Mouse (Mus musculus): ENCODE results near the gene Sash1. TPM values are rescaled to one million over a fixed set of nuclear protein-coding genes. Genes with fewer than 3 reads are reported as not detected.

Sash1 gene
- polyA plus RNA-seq, 1 experiment from 2014 or later = 6.5 TPM

DNA sequence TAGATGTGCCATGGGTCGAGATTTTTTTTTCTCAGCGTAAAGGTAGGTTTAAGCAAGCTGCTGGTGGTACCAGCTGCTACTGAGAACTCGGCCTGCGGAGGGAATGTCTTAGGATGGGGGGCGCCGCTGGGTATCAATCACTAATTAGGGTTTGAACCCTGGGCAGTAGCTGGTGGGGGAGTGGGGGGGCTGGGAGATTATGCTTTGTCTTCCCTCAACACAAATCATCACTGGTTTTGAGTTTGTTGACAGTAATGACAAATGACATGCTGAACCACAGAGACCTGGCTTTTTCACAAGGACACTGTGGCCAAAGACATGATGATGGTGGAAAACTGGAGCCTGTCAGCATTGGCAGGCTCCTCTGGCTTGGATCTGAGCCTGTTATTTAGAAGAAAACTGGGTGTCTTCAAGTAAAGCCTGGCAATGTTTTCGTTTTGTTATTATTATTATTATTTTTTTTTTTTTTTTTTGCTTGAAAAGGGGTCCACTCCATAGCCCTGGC is 191.8 kb downstream of the Sash1 start:
- Histone ChIP-seq H3K9me3 (no peaks in the 10 kb centered on the region), H3K27me3 (no peaks in the 10 kb centered on the region), H3K4me2 (replicated peaks) (no peak overlapping the region), H3K27ac (no peak overlapping the region), H3K4me1 (no peaks in the 10 kb centered on the region), H3K4me3 (no peak overlapping the region), H3K9ac (no peak overlapping the region), H3K36me3 (no peaks in the 10 kb centered on the region)
- WGBS = 87% methylated on average over 7 of the region's 7 CpGs
- no peak for ATAC-seq (ENCODE audit: insufficient number of reproducible peaks, insufficient read depth, low FRiP score, low TSS enrichment)

DNA sequence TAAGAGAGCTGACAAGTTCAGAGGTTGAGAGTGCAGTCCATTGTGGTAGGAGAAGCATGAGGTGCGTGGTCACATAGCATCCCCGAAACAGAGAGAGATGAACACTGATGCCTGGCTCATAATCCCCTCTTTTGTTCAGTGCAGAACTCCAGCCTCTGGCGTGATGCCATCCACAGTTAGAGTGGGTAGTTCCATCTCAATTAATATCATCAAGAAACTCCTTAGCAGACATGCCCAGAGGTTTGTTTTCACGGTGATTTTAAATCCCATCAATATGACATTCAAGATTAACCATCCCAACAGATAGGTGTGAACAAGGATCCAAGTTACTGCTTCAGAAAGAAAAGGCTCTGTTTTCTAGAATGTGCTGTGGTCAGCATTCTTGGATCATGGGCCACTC is 192.3 kb downstream of the Sash1 start:
- H3K27ac ChIP-seq = no peak overlapping the region
- ATAC-seq (ENCODE audit: insufficient number of reproducible peaks, insufficient read depth, low FRiP score, low TSS enrichment) = no peak
- WGBS = 82% methylated on average over 4 of the region's 4 CpGs

DNA sequence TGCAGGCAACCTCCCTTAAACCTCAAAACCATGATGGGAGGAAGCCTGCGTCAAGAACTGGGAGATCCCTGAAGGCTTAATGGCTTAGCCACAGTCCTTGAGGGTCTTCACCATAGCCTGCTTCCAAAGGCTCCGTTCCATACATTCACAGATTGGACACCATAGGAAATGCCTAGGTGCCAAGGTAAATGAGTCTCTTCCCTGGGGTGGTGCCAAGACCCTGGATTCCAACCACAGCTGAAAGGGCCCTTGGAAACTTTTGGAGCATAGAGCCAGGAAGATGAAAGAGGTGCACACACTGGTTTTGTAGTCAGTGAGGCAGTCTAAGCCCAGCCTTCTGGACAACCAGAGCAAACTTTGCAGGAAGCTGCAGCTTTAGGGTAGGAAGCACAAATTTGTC is 193.3 kb downstream of the Sash1 start:
- Histone ChIP-seq H3K4me3 (no peak overlapping the region), H3K27me3 (no peaks in the 10 kb centered on the region), H3K27ac (no peak overlapping the region), H3K36me3 (no peaks in the 10 kb centered on the region), H3K9ac (no peak overlapping the region), H3K4me1 (no peaks in the 10 kb centered on the region), H3K9me3 (no peaks in the 10 kb centered on the region), H3K4me2 (replicated peaks) (no peak overlapping the region)
- no peak for ATAC-seq (ENCODE audit: insufficient number of reproducible peaks, insufficient read depth, low FRiP score, low TSS enrichment)
- WGBS = 97% methylated on average over 2 of the region's 2 CpGs

More for the DNA sequence above, 192.3 kb downstream of the Sash1 start:
- Histone ChIP-seq H3K36me3 (no peaks in the 10 kb centered on the region), H3K4me2 (replicated peaks) (no peak overlapping the region), H3K9ac (no peak overlapping the region), H3K9me3 (no peaks in the 10 kb centered on the region), H3K27me3 (no peaks in the 10 kb centered on the region), H3K4me3 (no peak overlapping the region), H3K4me1 (no peaks in the 10 kb centered on the region)

DNA sequence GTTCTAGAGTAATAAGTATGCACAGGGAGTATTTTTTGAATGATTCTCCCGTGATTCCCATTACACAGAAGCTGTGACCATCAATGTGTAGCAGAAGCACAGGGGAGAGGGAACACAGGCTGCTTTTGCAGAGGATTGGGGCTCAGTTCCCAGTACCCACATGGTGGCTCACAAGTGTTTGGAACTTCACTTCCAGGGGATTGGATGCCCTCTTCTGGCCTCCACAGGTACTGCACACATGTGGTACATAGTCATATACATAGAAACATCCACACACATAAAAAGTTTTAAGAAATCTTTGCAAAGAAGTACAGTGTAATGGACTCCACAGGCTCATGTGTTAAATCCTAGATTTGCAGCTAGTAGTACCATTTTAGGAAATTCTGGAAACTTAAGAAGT is 199.7 kb downstream of the Sash1 start:
- H3K9ac ChIP-seq = no peak overlapping the region
- no peak for ATAC-seq (ENCODE audit: insufficient number of reproducible peaks, insufficient read depth, low FRiP score, low TSS enrichment)
- H3K4me1 ChIP-seq = no peaks in the 10 kb centered on the region
- H3K27me3 ChIP-seq = no peaks in the 10 kb centered on the region
- no peak overlapping the region for H3K4me2 ChIP-seq (replicated peaks)
- H3K27ac ChIP-seq = no peak overlapping the region
- H3K4me3 ChIP-seq = no peak overlapping the region
- 82% methylated on average over 1 of the region's 1 CpGs for WGBS
- 0 out of 2 replicates have a peak, but pooled peaks cover 3% of the 10 kb centered on the region for H3K9me3 ChIP-seq
- H3K36me3 ChIP-seq = no peaks in the 10 kb centered on the region

DNA sequence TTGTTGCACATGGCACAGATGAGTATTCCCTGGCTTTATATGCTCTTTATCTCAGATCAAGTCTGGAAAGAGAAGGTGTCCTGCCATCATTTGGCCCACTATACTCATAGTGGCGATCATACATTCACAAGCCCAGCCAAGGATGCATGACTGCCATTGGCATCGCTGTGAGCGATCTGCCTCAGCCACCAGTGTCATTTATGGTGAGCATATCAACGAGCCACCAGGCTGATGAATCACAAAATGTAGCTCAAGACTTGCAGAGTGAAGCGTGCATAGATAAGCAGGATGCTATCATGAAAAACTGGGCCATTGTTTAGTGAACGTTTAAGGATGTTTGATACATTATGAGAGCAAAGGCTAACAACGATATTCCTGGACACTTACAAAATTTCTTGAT is 200.6 kb downstream of the Sash1 start:
- Histone ChIP-seq H3K27ac (no peak overlapping the region), H3K9me3 (0 out of 2 replicates have a peak, but pooled peaks cover 3% of the 10 kb centered on the region), H3K27me3 (no peaks in the 10 kb centered on the region), H3K9ac (no peak overlapping the region), H3K4me2 (replicated peaks) (no peak overlapping the region), H3K4me1 (no peaks in the 10 kb centered on the region), H3K36me3 (no peaks in the 10 kb centered on the region), H3K4me3 (no peak overlapping the region)
- WGBS = 90% methylated on average over 7 of the region's 7 CpGs
- no peak for ATAC-seq (ENCODE audit: insufficient number of reproducible peaks, insufficient read depth, low FRiP score, low TSS enrichment)

DNA sequence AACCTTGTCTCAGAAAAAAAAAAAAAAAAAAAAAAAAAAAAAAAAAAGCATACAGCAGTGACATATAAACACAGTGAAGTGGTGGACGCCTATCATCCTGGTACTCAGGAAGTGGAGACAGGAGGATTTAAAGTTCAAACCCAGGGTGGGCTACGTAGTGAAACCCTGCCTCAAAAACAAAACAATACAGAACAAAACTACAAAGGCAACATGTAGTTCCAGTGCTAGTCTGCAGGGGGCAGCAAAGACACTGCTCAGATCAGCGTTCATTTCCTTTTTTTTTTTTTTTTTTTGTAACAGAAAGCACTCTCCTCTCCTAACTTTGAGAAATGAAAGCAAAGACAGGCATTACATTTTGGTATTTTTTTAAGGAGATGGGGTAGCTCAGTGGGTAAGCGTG is 203.0 kb downstream of the Sash1 start:
- no peak overlapping the region for H3K4me2 ChIP-seq (replicated peaks)
- H3K9ac ChIP-seq = no peak overlapping the region
- no peaks in the 10 kb centered on the region for H3K27me3 ChIP-seq
- 0 out of 2 replicates have a peak, but pooled peaks cover 3% of the 10 kb centered on the region for H3K9me3 ChIP-seq
- H3K4me1 ChIP-seq = no peaks in the 10 kb centered on the region
- H3K27ac ChIP-seq = no peak overlapping the region
- ATAC-seq (ENCODE audit: insufficient number of reproducible peaks, insufficient read depth, low FRiP score, low TSS enrichment) = no peak
- H3K4me3 ChIP-seq = no peak overlapping the region
- no peaks in the 10 kb centered on the region for H3K36me3 ChIP-seq
- 13% methylated on average over 4 of the region's 4 CpGs for WGBS

DNA sequence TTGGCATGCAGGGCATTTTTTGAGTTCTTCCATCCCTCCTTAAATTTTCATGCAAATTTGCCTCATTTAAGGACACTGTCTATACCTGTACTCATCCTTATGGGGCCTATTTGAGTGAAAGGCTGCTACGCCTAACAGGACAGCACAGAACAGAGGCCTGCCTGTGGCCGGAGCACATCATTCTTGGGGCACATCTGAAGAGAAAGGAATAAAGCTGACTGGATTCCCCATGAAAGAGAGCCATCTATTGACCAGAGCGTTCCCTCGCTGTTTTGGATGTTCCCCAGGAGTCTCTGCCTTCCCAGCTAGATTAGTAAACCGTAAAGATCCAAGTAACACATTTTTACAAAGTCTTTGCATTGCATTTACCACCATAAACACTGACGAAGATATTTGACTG is 203.5 kb downstream of the Sash1 start:
- H3K36me3 ChIP-seq = no peaks in the 10 kb centered on the region
- ATAC-seq (ENCODE audit: insufficient number of reproducible peaks, insufficient read depth, low FRiP score, low TSS enrichment) = no peak
- no peak overlapping the region for H3K27ac ChIP-seq
- H3K9me3 ChIP-seq = 0 out of 2 replicates have a peak, but pooled peaks cover 3% of the 10 kb centered on the region
- H3K4me3 ChIP-seq = no peak overlapping the region
- no peaks in the 10 kb centered on the region for H3K27me3 ChIP-seq
- no peak overlapping the region for H3K9ac ChIP-seq
- H3K4me2 ChIP-seq (replicated peaks) = no peak overlapping the region
- no peaks in the 10 kb centered on the region for H3K4me1 ChIP-seq
- WGBS = 81% methylated on average over 6 of the region's 6 CpGs

DNA sequence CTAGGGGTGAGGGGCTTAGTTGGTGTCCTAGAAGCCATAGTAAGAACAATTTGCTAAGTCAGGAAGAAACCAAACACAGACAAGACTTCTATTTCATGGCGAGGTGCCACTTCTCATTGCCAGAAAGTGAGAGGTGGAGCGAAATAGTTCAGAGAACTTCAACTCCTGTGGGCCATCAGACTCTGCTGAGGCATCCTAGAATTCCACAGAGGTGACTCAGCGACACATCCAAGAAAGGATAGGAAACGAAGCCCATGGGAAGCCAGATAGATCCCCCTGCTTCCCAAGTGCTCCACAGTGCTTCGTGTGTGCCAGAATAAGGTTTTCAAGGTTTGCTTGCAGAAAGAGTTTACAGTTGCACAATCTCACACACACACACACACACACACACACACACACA is 209.1 kb downstream of the Sash1 start:
- no peak overlapping the region for H3K27ac ChIP-seq
- H3K27me3 ChIP-seq = no peaks in the 10 kb centered on the region
- H3K36me3 ChIP-seq = no peaks in the 10 kb centered on the region
- H3K4me3 ChIP-seq = no peak overlapping the region
- H3K9ac ChIP-seq = no peak overlapping the region
- no peak for ATAC-seq (ENCODE audit: insufficient number of reproducible peaks, insufficient read depth, low FRiP score, low TSS enrichment)
- 85% methylated on average over 5 of the region's 5 CpGs for WGBS
- H3K9me3 ChIP-seq = no peaks in the 10 kb centered on the region
- no peaks in the 10 kb centered on the region for H3K4me1 ChIP-seq
- no peak overlapping the region for H3K4me2 ChIP-seq (replicated peaks)
